Mouse (Mus musculus): ENCODE measurements around the gene Zfp472.

DNA sequence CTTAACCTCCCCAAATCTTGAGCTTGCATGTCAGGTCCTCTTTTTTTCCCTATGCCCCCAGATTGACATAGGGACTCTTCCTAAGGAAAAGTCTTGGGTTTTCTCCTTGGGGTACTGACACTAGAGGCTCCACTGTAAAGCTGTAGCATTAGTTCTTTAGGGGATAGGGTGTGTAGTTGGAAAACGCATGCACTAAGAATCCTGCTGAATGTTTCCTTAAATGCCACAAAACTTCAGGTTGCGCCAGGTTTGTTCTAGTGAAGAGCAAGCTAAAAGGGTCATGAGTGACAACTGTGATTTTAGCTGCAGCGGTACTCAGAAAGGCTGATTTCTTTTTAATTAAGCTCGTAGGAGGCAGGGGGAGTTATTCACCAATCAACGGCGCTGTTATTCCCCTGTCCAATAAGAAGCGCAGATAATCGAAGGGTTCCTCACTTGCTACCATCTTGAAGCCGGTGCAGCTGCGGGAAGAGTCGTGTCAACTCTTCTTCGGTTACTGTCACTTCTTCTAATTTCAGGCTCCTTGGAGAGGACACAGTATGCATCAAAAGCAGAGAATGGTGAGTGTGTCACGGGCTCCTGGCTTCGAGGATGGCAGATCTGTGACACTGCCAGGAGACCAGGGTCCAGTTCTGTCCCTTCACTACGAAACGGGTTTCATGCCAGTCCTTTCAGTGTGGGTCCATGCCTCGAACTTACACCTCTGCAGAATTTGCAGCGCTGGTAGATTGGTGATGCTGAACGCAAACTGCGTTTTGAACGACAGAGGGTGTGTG is 27.3 kb downstream of the Zfp472 start, which contains the start of gene Zfp952:
- TF ChIP-seq CTCF (conservative IDR thresholded peaks at IDR 0.05; ENCODE audit: insufficient read depth, insufficient read length, low read depth, low read length) (no peak), POLR2A (IDR thresholded peaks at IDR 0.05; ENCODE audit: low read depth, low read length) (no peak)

Data from kidney, adult 2 months (tissue).